Mouse (Mus musculus): ENCODE data around the gene Gstz1. TPM values are rescaled to one million over a fixed set of nuclear protein-coding genes. Genes with fewer than 3 reads are reported as not detected.
"Not testable (repeated sequence)": the region's sequence is repeated elsewhere in the genome, so short reads cannot be mapped to it uniquely, and the experiment has no call there.

Gene Gstz1
- polyA plus RNA-seq, 1 experiment from 2014 or later = 51.7 TPM

- H3K9ac ChIP-seq (replicated peaks; ENCODE audit: low read depth) = peak overlapping the region; percentile 65
- peak overlapping the region; percentile 75 for H3K27ac ChIP-seq (ENCODE audit: low read length)
- no peaks in the 10 kb centered on the region for H3K36me3 ChIP-seq (ENCODE audit: insufficient read depth, low read length)
- no peak for ATAC-seq
- peaks cover 6% of the 10 kb centered on the region; the same call in 1 of the 2 replicates for H3K4me1 ChIP-seq (ENCODE audit: insufficient read depth, low read depth, low read length)
- H3K27me3 ChIP-seq (replicated peaks; ENCODE audit: insufficient read depth, low read length) = no peaks in the 10 kb centered on the region
- peak overlapping the region; percentile 82 for H3K4me3 ChIP-seq (ENCODE audit: low read depth, low read length)
- peak overlapping the region; percentile 67 for H3K4me2 ChIP-seq (replicated peaks; ENCODE audit: low read depth, low read length)
- TF ChIP-seq EP300 (IDR thresholded peaks at IDR 0.05) (no peak), CTCF (IDR thresholded peaks at IDR 0.05) (no peak)
- no peak for DNase-seq (ENCODE audit: low spot score)
- no peaks in the 10 kb centered on the region for H3K9me3 ChIP-seq (ENCODE audit: low read length)
- 15% methylated on average over 15 of the region's 15 CpGs for WGBS
Observed at GRCm38 (mm10) chr12:87148136-87148535, 1.2 kb downstream of the Gstz1 start.

- TF ChIP-seq CTCF (IDR thresholded peaks at IDR 0.05) (no peak), EP300 (IDR thresholded peaks at IDR 0.05) (no peak)
- Histone ChIP-seq H3K27ac (ENCODE audit: low read length) (no peak overlapping the region), H3K36me3 (ENCODE audit: insufficient read depth, low read length) (no peaks in the 10 kb centered on the region), H3K4me1 (ENCODE audit: insufficient read depth, low read depth, low read length) (peaks cover 6% of the 10 kb centered on the region; the same call in 1 of the 2 replicates), H3K27me3 (replicated peaks; ENCODE audit: insufficient read depth, low read length) (no peaks in the 10 kb centered on the region), H3K9me3 (ENCODE audit: low read length) (no peaks in the 10 kb centered on the region), H3K9ac (replicated peaks; ENCODE audit: low read depth) (no peak overlapping the region), H3K4me2 (replicated peaks; ENCODE audit: low read depth, low read length) (no peak overlapping the region), H3K4me3 (ENCODE audit: low read depth, low read length) (no peak overlapping the region)
- no peak for DNase-seq (ENCODE audit: low spot score)
- ATAC-seq = no peak
- 98% methylated on average over 5 of the region's 5 CpGs for WGBS
Observed at GRCm38 (mm10) chr12:87149471-87149870, 2.5 kb downstream of the Gstz1 start.

GRCm38 (mm10) chr12:87154448-87154847 lies 7.5 kb downstream of the Gstz1 start:
- H3K27ac ChIP-seq (ENCODE audit: low read length); H3K4me1 ChIP-seq (ENCODE audit: insufficient read depth, low read depth, low read length); H3K4me3 ChIP-seq (ENCODE audit: low read depth, low read length); H3K27me3 ChIP-seq (replicated peaks; ENCODE audit: insufficient read depth, low read length); ATAC-seq; H3K9me3 ChIP-seq (ENCODE audit: low read length); H3K36me3 ChIP-seq (ENCODE audit: insufficient read depth, low read length); H3K9ac ChIP-seq (replicated peaks; ENCODE audit: low read depth); H3K4me2 ChIP-seq (replicated peaks; ENCODE audit: low read depth, low read length): not testable (repeated sequence)
- TF ChIP-seq EP300 (IDR thresholded peaks at IDR 0.05) = 0 out of 2 replicates have a peak, but pooled peaks have one; percentile 20
- peak; percentile 35 for DNase-seq (ENCODE audit: low spot score)
- 93% methylated on average over 4 of the region's 4 CpGs for WGBS

- DNase-seq (ENCODE audit: low spot score) (peak; percentile 77), ATAC-seq (peak; percentile 87)
- TF ChIP-seq EP300 (IDR thresholded peaks at IDR 0.05) (no peak), CTCF (IDR thresholded peaks at IDR 0.05) (no peak)
- H3K9ac ChIP-seq (replicated peaks; ENCODE audit: low read depth) = no peak overlapping the region
- H3K36me3 ChIP-seq (ENCODE audit: insufficient read depth, low read length) = no peaks in the 10 kb centered on the region; the same call in 1 of the 2 replicates
- WGBS = 32% methylated on average over 4 of the region's 4 CpGs
- peak overlapping the region; percentile 68 for H3K27ac ChIP-seq (ENCODE audit: low read length)
- peak overlapping the region; percentile 50 for H3K4me2 ChIP-seq (replicated peaks; ENCODE audit: low read depth, low read length)
- H3K4me3 ChIP-seq (ENCODE audit: low read depth, low read length) = peak overlapping the region; percentile 28; the same call in 1 of the 2 replicates
- no peaks in the 10 kb centered on the region for H3K9me3 ChIP-seq (ENCODE audit: low read length)
- H3K27me3 ChIP-seq (replicated peaks; ENCODE audit: insufficient read depth, low read length) = no peaks in the 10 kb centered on the region
- no peaks in the 10 kb centered on the region for H3K4me1 ChIP-seq (ENCODE audit: insufficient read depth, low read depth, low read length)
Observed at GRCm38 (mm10) chr12:87157361-87157760, 10.4 kb downstream of the Gstz1 start.

GRCm38 (mm10) chr12:87158099-87158498 lies 11.1 kb downstream of the Gstz1 start:
- peak overlapping the region; percentile 68 for H3K27ac ChIP-seq (ENCODE audit: low read length)
- no peaks in the 10 kb centered on the region for H3K9me3 ChIP-seq (ENCODE audit: low read length)
- peak overlapping the region; percentile 50 for H3K4me2 ChIP-seq (replicated peaks; ENCODE audit: low read depth, low read length)
- DNase-seq (ENCODE audit: low spot score) (peak; percentile 84), ATAC-seq (peak; percentile 84)
- no peaks in the 10 kb centered on the region for H3K4me1 ChIP-seq (ENCODE audit: insufficient read depth, low read depth, low read length)
- WGBS = 38% methylated on average over 7 of the region's 7 CpGs
- no peaks in the 10 kb centered on the region for H3K27me3 ChIP-seq (replicated peaks; ENCODE audit: insufficient read depth, low read length)
- TF ChIP-seq CTCF (IDR thresholded peaks at IDR 0.05) = peak; percentile 17; the same call in 1 of the 2 replicates
- no peak for TF ChIP-seq EP300 (IDR thresholded peaks at IDR 0.05)
- no peak overlapping the region for H3K9ac ChIP-seq (replicated peaks; ENCODE audit: low read depth)
- no peaks in the 10 kb centered on the region; the same call in 1 of the 2 replicates for H3K36me3 ChIP-seq (ENCODE audit: insufficient read depth, low read length)
- peak overlapping the region; percentile 28; the same call in 1 of the 2 replicates for H3K4me3 ChIP-seq (ENCODE audit: low read depth, low read length)

- H3K9me3 ChIP-seq (ENCODE audit: low read length) = no peaks in the 10 kb centered on the region
- DNase-seq (ENCODE audit: low spot score) = no peak
- WGBS = 63% methylated on average over 1 of the region's 1 CpGs
Observed at GRCm38 (mm10) chr12:87160310-87160709, 13.3 kb downstream of the Gstz1 start.

More at GRCm38 (mm10) chr12:87160310-87160709, 13.3 kb downstream of the Gstz1 start:
- no peaks in the 10 kb centered on the region for H3K27me3 ChIP-seq (replicated peaks; ENCODE audit: insufficient read depth, low read length)
- H3K9ac ChIP-seq (replicated peaks; ENCODE audit: low read depth) = no peak overlapping the region
- no peak overlapping the region for H3K27ac ChIP-seq (ENCODE audit: low read length)
- ATAC-seq = no peak
- H3K36me3 ChIP-seq (ENCODE audit: insufficient read depth, low read length) = peaks cover 7% of the 10 kb centered on the region
- no peak for TF ChIP-seq EP300 (IDR thresholded peaks at IDR 0.05)
- no peak for TF ChIP-seq CTCF (IDR thresholded peaks at IDR 0.05)
- H3K4me1 ChIP-seq (ENCODE audit: insufficient read depth, low read depth, low read length) = no peaks in the 10 kb centered on the region
- H3K4me2 ChIP-seq (replicated peaks; ENCODE audit: low read depth, low read length) = no peak overlapping the region
- H3K4me3 ChIP-seq (ENCODE audit: low read depth, low read length) = no peak overlapping the region

Measured in lung, postnatal 0 days (tissue).